Mouse (Mus musculus) urinary bladder, adult 18-20 months (tissue): ENCODE measurements around the gene Stub1.
"Not testable (repeated sequence)": the region's sequence is repeated elsewhere in the genome, so short reads cannot be mapped to it uniquely, and the experiment has no call there.

Experiments
- DNase-seq, 2 experiments: peaks; one replicate each; pipeline ENCODE4 v3.0.0; 2022; ENCODE audit warnings: low spot score in 2 of 2, mixed read lengths in 2 of 2

The Stub1 gene

DNA sequence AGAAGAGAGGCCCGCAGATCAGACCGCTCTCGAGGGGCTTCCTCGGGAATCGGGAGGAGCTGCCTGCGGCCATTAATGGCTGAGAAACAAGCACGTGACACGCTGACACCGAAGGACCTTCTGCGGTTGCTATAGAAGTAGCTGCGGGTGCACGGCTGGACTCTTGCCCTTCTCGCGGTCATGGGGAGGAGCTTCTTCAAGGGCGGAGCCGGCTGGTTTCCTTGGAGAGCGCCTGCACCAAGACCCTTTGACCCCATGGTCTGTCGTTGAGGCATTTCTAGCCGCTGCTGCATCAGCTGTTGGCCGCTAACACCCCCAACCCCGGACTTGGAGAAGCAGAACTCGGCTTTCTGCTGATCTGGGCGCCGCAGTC is at the start of gene Stub1:
TSS of gene Stub1 (minus strand) at position 114 of the 373 bp plus-strand sequence.
- DNase-seq: peak in 1 of 2 experiments; percentile 88

DNA sequence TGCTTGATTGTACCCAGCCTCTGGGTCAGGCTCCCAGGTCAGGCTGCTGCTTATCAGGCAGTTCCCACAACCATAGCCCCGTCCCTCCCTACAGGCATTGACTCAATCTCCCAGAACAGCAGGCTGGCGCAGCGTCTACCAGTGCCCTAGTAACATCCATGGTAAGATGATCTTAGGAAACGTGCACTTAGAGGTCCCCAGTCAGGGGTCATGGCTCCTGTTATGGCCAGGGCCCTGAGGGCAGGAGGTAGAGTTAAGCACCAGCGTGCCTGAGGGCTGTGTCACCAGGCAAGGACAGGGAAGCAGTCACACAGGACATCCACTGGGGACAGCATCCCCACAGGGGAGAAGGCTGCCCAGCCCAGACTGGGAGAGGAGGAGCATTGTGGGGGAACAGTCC is 49.1 kb upstream of the Stub1 start:
- no peak for DNase-seq

GRCm38 (mm10) chr17:25881691-25882090 is 48.5 kb upstream of the Stub1 start:
- DNase-seq: no peak

- no peak for DNase-seq
These were observed 47.9 kb upstream of the Stub1 start for GRCm38 (mm10) chr17:25880913-25881641.

- no peak for DNase-seq
These were observed 47.1 kb upstream of the Stub1 start, which contains the start of gene Wfikkn1 for GRCm38 (mm10) chr17:25880196-25880910. Gene Wfikkn1 (minus strand): TSS chr17:25880858.

GRCm38 (mm10) chr17:25879750-25880149 is 46.5 kb upstream of the Stub1 start:
- no peak for DNase-seq

DNA sequence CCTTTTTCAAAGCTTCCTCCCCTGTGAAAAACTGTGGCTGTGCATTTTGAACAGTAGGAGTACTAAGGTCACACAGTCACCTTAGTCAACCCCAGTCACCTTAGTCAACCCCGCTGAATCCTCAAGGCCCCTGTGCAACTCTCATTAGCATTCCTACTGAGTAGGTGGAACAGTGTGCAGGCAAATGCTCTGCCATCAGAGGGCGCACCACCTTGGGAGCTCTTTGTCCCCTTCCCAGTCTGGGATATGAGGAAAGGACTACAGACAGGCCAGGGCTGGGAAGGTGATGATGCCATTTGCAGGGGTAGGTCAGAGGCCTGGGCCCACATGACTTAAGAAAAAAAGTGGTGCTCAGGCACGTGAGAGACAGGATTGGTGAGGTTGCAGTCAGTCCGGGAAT is 46.1 kb upstream of the Stub1 start:
- no peak for DNase-seq

GRCm38 (mm10) chr17:25878611-25879180 is 45.5 kb upstream of the Stub1 start:
- no peak for DNase-seq

- DNase-seq: no peak
These were observed 44.8 kb upstream of the Stub1 start for GRCm38 (mm10) chr17:25877741-25878610.

GRCm38 (mm10) chr17:25877025-25877424 is 43.8 kb upstream of the Stub1 start:
- DNase-seq: no peak

DNA sequence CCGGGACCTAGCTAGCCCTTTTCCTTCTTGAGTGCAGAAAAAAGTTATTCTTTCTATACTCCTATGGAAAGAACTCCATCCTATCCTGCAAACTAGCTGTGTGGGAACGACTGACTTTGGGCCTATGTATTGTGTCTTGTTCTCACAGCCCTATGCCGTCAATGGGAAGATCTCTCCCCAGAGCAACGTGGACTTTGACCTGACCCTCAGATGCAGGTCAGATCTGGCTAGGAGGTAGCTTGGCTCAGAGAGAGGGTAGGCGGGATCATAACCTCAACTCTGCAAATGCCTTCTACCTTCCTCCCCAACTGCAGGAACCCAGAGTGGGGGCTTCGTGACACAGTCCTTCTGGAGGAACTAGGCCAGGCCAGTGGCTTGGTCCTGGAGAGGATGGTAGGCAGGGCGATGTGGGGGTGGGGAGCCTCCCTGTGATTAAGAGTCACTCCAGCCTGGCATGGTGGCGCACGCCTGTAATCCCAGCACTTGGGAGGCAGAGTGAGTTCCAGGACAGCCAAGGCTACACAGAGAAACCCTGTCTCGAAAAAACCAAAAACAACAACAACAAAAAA is 43.2 kb upstream of the Stub1 start:
- DNase-seq: no peak

GRCm38 (mm10) chr17:25875171-25876136 is 42.2 kb upstream of the Stub1 start:
- peak; percentile 84 for DNase-seq

GRCm38 (mm10) chr17:25874721-25875170 is 41.5 kb upstream of the Stub1 start, which contains the start of gene Mettl26:
Gene Mettl26 (plus strand): TSS chr17:25875074.
- DNase-seq: peak; percentile 91 to 95

DNA sequence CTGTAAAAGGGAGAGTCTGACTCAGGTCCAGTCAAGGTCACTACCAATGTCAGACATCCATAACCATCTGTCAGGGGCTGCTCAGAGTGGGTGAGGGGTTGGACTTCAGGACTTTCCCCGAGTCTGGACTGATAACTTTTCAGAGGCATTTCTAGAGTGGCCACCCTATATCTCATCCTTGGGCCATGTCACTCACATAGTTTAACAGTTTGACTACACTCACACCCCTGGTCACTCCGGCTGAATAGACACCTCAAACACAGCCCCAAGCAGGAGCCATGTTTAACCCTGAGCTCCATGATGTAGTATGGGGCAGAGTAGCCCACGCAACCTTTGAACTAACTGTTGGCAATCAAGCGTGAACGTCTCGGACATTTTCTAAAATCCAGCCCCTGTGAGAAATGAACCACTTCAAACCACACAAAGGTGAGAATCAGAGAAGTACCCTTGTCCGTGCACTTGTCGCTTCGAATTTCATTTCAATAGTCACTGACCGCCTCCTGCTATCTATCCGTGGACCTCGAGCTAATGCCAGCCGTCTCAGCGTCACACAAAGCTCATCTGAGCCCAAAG is 41.0 kb upstream of the Stub1 start:
- DNase-seq: no peak

- no peak for DNase-seq
These were observed 40.4 kb upstream of the Stub1 start for GRCm38 (mm10) chr17:25873405-25874147.

DNA sequence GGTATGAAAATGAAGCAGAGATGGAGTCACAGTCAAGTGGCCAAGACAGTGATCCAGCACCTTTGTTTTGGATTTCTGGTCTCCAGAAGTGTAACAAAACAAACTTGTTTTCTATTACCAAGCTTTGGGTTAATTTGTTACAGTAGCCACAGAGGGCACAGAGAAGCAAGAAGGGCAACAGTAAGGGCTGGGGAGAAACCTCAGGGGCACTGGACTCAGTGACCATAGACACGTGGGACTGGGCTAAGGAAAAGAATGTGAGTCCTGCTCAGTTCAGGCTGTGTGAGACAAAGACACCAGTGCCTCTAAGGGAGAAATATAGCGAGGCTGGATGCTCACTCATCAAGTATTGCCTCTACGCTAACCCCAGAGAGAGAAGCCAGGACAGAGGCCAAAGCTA is 39.5 kb upstream of the Stub1 start:
- no peak for DNase-seq

DNA sequence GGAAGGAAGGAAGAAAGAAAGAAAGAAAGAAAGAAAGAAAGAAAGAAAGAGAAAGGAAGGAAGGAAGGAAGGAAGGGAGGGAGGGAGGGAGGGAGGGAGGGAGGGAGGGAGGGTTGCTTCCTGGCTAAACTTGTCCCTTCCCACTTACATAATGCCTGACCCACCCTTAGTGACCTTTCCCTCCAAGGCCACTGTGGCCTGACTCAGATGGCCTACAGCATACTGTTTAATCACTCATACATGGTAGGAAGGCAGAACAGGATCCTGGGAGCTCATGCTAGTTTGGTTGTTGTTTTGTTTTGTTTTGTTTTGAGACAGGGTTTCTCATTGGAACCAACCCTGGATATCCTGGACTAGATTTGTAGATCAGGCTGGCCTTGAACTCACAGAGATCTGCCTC is 38.4 kb upstream of the Stub1 start:
- not testable (repeated sequence) for DNase-seq

DNA sequence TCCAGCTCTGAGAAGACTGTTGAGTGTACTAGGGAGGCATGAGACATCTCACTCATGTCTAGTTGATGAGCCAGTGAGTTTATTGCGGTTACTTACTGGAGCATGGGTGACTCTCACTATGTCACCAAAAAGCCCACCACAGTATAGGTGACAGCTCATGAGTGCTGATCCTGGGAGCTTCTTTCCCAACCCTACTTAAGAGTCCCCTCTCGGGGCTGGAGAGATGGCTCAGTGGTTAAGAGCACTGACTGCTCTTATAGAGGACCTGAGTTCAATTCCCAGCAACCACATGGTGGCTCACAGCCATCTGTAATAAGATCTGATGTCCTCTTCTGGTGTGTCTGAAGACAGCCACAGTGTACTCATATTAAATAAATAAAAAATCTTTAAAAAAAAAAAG is 36.8 kb upstream of the Stub1 start:
- DNase-seq: no peak

- DNase-seq: no peak
These were observed 36.3 kb upstream of the Stub1 start for GRCm38 (mm10) chr17:25869498-25869897.
